Comparison of ENCODE assay signal across 13 mouse cellular contexts in genomic region chr8:63258812-63259385, GRCm38 (mm10).
"Had no signal": no experiment of that assay in that cellular context is flagged by ENCODE, and none has a peak within 500 bp of the region (broad histone marks: within the 10 kb centered on the region; RNA-seq: fewer than 3 reads in every experiment).

No protein-coding gene starts in this region.

- H3K27me3 ChIP-seq: limb, embryonic 15.5 days; liver, embryonic 12.5 days; midbrain, embryonic 12.5 days; stomach, embryonic 15.5 days had no signal

- DNase-seq: kidney, postnatal 36 days; layer of hippocampus, adult 9-11 months; layer of hippocampus, postnatal 36 days; lung, embryonic 14.5 days; lung, postnatal 10 days; lung, postnatal 4 days; right cerebral cortex, postnatal 14 days; thymus, adult 2 months; thymus, postnatal 25 days had no signal

- H3K4me1 ChIP-seq: limb, embryonic 15.5 days; liver, embryonic 12.5 days; midbrain, embryonic 12.5 days; stomach, embryonic 15.5 days had no signal

- H3K4me3 ChIP-seq: limb, embryonic 15.5 days; liver, embryonic 12.5 days; midbrain, embryonic 12.5 days; stomach, embryonic 15.5 days had no signal

- H3K27ac ChIP-seq: limb, embryonic 15.5 days; liver, embryonic 12.5 days; midbrain, embryonic 12.5 days; stomach, embryonic 15.5 days had no signal

- H3K9me3 ChIP-seq: limb, embryonic 15.5 days; liver, embryonic 12.5 days; midbrain, embryonic 12.5 days; stomach, embryonic 15.5 days had no signal

- ATAC-seq: liver, embryonic 12.5 days had no signal

- H3K4me2 ChIP-seq: limb, embryonic 15.5 days; liver, embryonic 12.5 days; lung, embryonic 14.5 days; midbrain, embryonic 12.5 days; stomach, embryonic 15.5 days had no signal

- H3K9ac ChIP-seq: limb, embryonic 15.5 days; liver, embryonic 12.5 days; lung, embryonic 14.5 days; midbrain, embryonic 12.5 days; stomach, embryonic 15.5 days had no signal

- H3K36me3 ChIP-seq: limb, embryonic 15.5 days; liver, embryonic 12.5 days; midbrain, embryonic 12.5 days; stomach, embryonic 15.5 days had no signal
